Comparison of ENCODE assay signal across 9 mouse cellular contexts in the genomic region with DNA sequence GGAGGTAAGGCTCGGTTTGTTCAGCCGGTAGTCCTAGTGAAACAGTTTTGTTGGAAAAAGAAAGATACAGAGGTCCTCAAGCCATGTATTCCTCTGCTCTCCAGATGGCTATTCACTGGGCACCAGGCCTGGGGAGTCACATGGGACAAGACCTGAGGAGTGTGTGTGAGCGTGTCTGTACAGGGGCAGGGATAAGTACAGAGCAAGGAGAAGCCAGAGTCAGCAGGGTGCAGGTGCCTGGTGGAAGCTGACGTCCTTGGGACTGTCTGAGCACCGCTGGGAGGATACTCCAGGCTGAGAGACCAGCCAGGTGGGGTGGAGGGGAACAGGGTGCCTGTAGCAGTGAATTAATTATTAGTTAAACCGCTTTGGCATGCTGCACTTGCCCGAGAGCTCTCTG. TPM values are rescaled to one million over a fixed set of nuclear protein-coding genes. Genes with fewer than 3 reads are reported as not detected.
DNase-seq lines count a peak whose midpoint lies in the region; ATAC-seq and TF ChIP-seq lines count a peak whose summit lies in the region.
"Had no signal": no experiment of that assay in that cellular context is flagged by ENCODE, and none has a peak within 500 bp of the region (broad histone marks: within the 10 kb centered on the region; RNA-seq: fewer than 3 reads in every experiment).

No protein-coding gene starts in this region.

- DNase-seq in lung, adult 2 months, result no peak
- DNase-seq in kidney, postnatal 0 days (ENCODE audit: low spot score), result peak; percentile 38
- no peak for DNase-seq in gastrocnemius, postnatal 14 days
- no peak for DNase-seq in spleen, postnatal 14 days (ENCODE audit: low spot score in 2 of 2)

- no peak for TF ChIP-seq CTCF in lung, adult 2 months (IDR thresholded peaks at IDR 0.05; ENCODE audit: insufficient read depth, low read length)
- TF ChIP-seq CTCF in kidney, postnatal 0 days (IDR thresholded peaks at IDR 0.05; ENCODE audit: low read depth), result no peak

- no peak overlapping the region for H3K4me3 ChIP-seq in lung, embryonic 15.5 days
- H3K4me3 ChIP-seq in lung, adult 2 months (replicated peaks; ENCODE audit: extremely low read depth, low read depth, low read length), result no peak overlapping the region
- H3K4me3 ChIP-seq in embryonic facial prominence, embryonic 15.5 days (replicated peaks), result no peak overlapping the region
- H3K4me3 ChIP-seq in kidney, postnatal 0 days (replicated peaks; ENCODE audit: low read depth, low read length), result no peak overlapping the region
- no peak overlapping the region for H3K4me3 ChIP-seq in neural tube, embryonic 15.5 days (replicated peaks)
- H3K4me3 ChIP-seq in liver, embryonic 12.5 days, result no peak overlapping the region

- peak overlapping the region; percentile 89 for H3K27ac ChIP-seq in lung, embryonic 15.5 days
- H3K27ac ChIP-seq in embryonic facial prominence, embryonic 15.5 days (replicated peaks), result 0 out of 2 replicates have a peak overlapping the region, but pooled peaks have one; percentile 18
- H3K27ac ChIP-seq in kidney, postnatal 0 days, result peak overlapping the region; percentile 89
- H3K27ac ChIP-seq in neural tube, embryonic 15.5 days (replicated peaks), result peak overlapping the region; percentile 78
- no peak overlapping the region for H3K27ac ChIP-seq in liver, embryonic 12.5 days
- H3K27ac ChIP-seq: macrophage had no signal

- H3K9me3 ChIP-seq in lung, embryonic 15.5 days, result no peaks in the 10 kb centered on the region
- H3K9me3 ChIP-seq in embryonic facial prominence, embryonic 15.5 days (replicated peaks), result no peaks in the 10 kb centered on the region
- H3K9me3 ChIP-seq in kidney, postnatal 0 days (replicated peaks; ENCODE audit: low read length), result no peaks in the 10 kb centered on the region
- no peaks in the 10 kb centered on the region for H3K9me3 ChIP-seq in neural tube, embryonic 15.5 days (replicated peaks)
- H3K9me3 ChIP-seq in liver, embryonic 12.5 days (replicated peaks), result no peaks in the 10 kb centered on the region

- WGBS in lung, embryonic 15.5 days, result 67% methylated on average over 7 of the region's 7 CpGs
- WGBS in lung, adult 2 months, result 68% methylated on average over 7 of the region's 7 CpGs
- 81% methylated on average over 7 of the region's 7 CpGs for WGBS in embryonic facial prominence, embryonic 15.5 days
- WGBS in kidney, postnatal 0 days, result 67% methylated on average over 7 of the region's 7 CpGs
- 73% methylated on average over 7 of the region's 7 CpGs for WGBS in neural tube, embryonic 15.5 days
- WGBS in liver, embryonic 12.5 days (ENCODE audit: insufficient replicate concordance), result 70% methylated on average over 7 of the region's 7 CpGs

- no peaks in the 10 kb centered on the region for H3K4me1 ChIP-seq in lung, embryonic 15.5 days
- no peaks in the 10 kb centered on the region for H3K4me1 ChIP-seq in lung, adult 2 months (ENCODE audit: control insufficient read depth, insufficient read depth, low read length)
- H3K4me1 ChIP-seq in embryonic facial prominence, embryonic 15.5 days, result no peaks in the 10 kb centered on the region
- peaks cover 21% of the 10 kb centered on the region; the same call in 1 of the 2 replicates for H3K4me1 ChIP-seq in kidney, postnatal 0 days (replicated peaks; ENCODE audit: insufficient read depth, low read length)
- H3K4me1 ChIP-seq in neural tube, embryonic 15.5 days, result peaks cover 27% of the 10 kb centered on the region
- H3K4me1 ChIP-seq in liver, embryonic 12.5 days, result peaks cover 5% of the 10 kb centered on the region; the same call in 1 of the 2 replicates

- ATAC-seq in lung, embryonic 15.5 days (ENCODE audit: borderline replicate concordance, extremely low read depth, low FRiP score, low TSS enrichment), result 0 out of 2 replicates have a peak, but pooled peaks have one; percentile 20
- ATAC-seq in embryonic facial prominence, embryonic 15.5 days (ENCODE audit: insufficient number of reproducible peaks, low FRiP score, low TSS enrichment, low read depth), result no peak
- peak; percentile 80 for ATAC-seq in kidney, postnatal 0 days (replicated peaks; ENCODE audit: low FRiP score, low read depth)
- ATAC-seq in neural tube, embryonic 15.5 days (ENCODE audit: low FRiP score), result no peak
- no peak for ATAC-seq in liver, embryonic 12.5 days

- intact Hi-C loops in gastrocnemius, postnatal 14 days (cut with DNase I; ENCODE audit: low total_unique reads), result no loop called here

- H3K27me3 ChIP-seq in lung, embryonic 15.5 days, result no peaks in the 10 kb centered on the region
- H3K27me3 ChIP-seq in embryonic facial prominence, embryonic 15.5 days, result no peaks in the 10 kb centered on the region
- H3K27me3 ChIP-seq in kidney, postnatal 0 days (ENCODE audit: insufficient read depth, low read length), result no peaks in the 10 kb centered on the region
- H3K27me3 ChIP-seq in neural tube, embryonic 15.5 days (replicated peaks), result no peaks in the 10 kb centered on the region
- peaks cover 5% of the 10 kb centered on the region; the same call in 1 of the 2 replicates for H3K27me3 ChIP-seq in liver, embryonic 12.5 days (replicated peaks)

- no peak overlapping the region for H3K9ac ChIP-seq in lung, embryonic 15.5 days
- H3K9ac ChIP-seq in embryonic facial prominence, embryonic 15.5 days, result no peak overlapping the region
- no peak overlapping the region for H3K9ac ChIP-seq in kidney, postnatal 0 days (ENCODE audit: low read depth, low read length)
- no peak overlapping the region for H3K9ac ChIP-seq in neural tube, embryonic 15.5 days (replicated peaks)
- no peak overlapping the region for H3K9ac ChIP-seq in liver, embryonic 12.5 days

- TF ChIP-seq POLR2A in lung, adult 2 months (IDR thresholded peaks at IDR 0.05; ENCODE audit: borderline replicate concordance, extremely low read depth, low read depth, low read length), result no peak

- H3K36me3 ChIP-seq in lung, embryonic 15.5 days, result no peaks in the 10 kb centered on the region
- no peaks in the 10 kb centered on the region for H3K36me3 ChIP-seq in embryonic facial prominence, embryonic 15.5 days
- H3K36me3 ChIP-seq in kidney, postnatal 0 days (ENCODE audit: insufficient read depth, low read length), result 0 out of 2 replicates have a peak, but pooled peaks cover 4% of the 10 kb centered on the region
- H3K36me3 ChIP-seq in neural tube, embryonic 15.5 days, result no peaks in the 10 kb centered on the region
- H3K36me3 ChIP-seq in liver, embryonic 12.5 days, result no peaks in the 10 kb centered on the region

- H3K4me2 ChIP-seq in lung, embryonic 15.5 days, result no peak overlapping the region
- H3K4me2 ChIP-seq in embryonic facial prominence, embryonic 15.5 days (replicated peaks), result no peak overlapping the region
- H3K4me2 ChIP-seq in kidney, postnatal 0 days (ENCODE audit: low read length), result no peak overlapping the region
- no peak overlapping the region for H3K4me2 ChIP-seq in neural tube, embryonic 15.5 days
- H3K4me2 ChIP-seq in liver, embryonic 12.5 days, result no peak overlapping the region

RNA-seq across cellular contexts. Expression of a gene that starts 10.7 kb away (rescaled TPM):
- polyA plus RNA-seq in lung, embryonic 15.5 days (2015; fragmentation: Nextera tagmentation; extraction: Ambion mirVana), result 82.9 and 86.7 TPM in 2 replicates
- polyA plus RNA-seq in lung, adult 2 months (2012; rRNA removed), result 31.6 and 35.1 TPM in 2 replicates
- polyA plus RNA-seq in embryonic facial prominence, embryonic 15.5 days (2015; fragmentation: Nextera tagmentation; extraction: Ambion mirVana), result 77.4 and 86.8 TPM in 2 replicates
- 57.6 and 67.3 TPM in 2 replicates for polyA plus RNA-seq in kidney, postnatal 0 days (2015; fragmentation: Nextera tagmentation; extraction: Ambion mirVana)
- 62.0 and 66.0 TPM in 2 replicates for polyA plus RNA-seq in neural tube, embryonic 15.5 days (2015; fragmentation: Nextera tagmentation; extraction: Ambion mirVana)
- 67.8 and 70.7 TPM in 2 replicates for polyA plus RNA-seq in liver, embryonic 12.5 days (2016; fragmentation: Nextera tagmentation; extraction: Ambion mirVana)
- total RNA-seq in gastrocnemius, postnatal 14 days (2021), result 10 to 100 TPM; 20.0 to 20.6 TPM

RNA-seq across cellular contexts. Expression of a gene that starts 13.6 kb away (rescaled TPM):
- 32.4 and 36.1 TPM in 2 replicates for polyA plus RNA-seq in lung, embryonic 15.5 days (2015; fragmentation: Nextera tagmentation; extraction: Ambion mirVana)
- 3.5 and 9.0 TPM in 2 replicates for polyA plus RNA-seq in lung, adult 2 months (2012; rRNA removed)
- 23.8 and 26.6 TPM in 2 replicates for polyA plus RNA-seq in embryonic facial prominence, embryonic 15.5 days (2015; fragmentation: Nextera tagmentation; extraction: Ambion mirVana)
- polyA plus RNA-seq in kidney, postnatal 0 days (2015; fragmentation: Nextera tagmentation; extraction: Ambion mirVana), result 129 and 141 TPM in 2 replicates
- polyA plus RNA-seq in neural tube, embryonic 15.5 days (2015; fragmentation: Nextera tagmentation; extraction: Ambion mirVana), result 16.9 and 19.5 TPM in 2 replicates
- 5.1 and 5.2 TPM in 2 replicates for polyA plus RNA-seq in liver, embryonic 12.5 days (2016; fragmentation: Nextera tagmentation; extraction: Ambion mirVana)
- 10 to 100 TPM; 16.0 to 18.2 TPM for total RNA-seq in gastrocnemius, postnatal 14 days (2021)
- polyA plus RNA-seq: macrophage had no signal

Comparison
In these comparisons a context has a peak if more than half of its experiments do, and no peak if none do; other contexts are left out.
1. ATAC-seq: peak in lung, embryonic 15.5 days (single experiment) and kidney, postnatal 0 days (single experiment); none in embryonic facial prominence, embryonic 15.5 days (single experiment), neural tube, embryonic 15.5 days (single experiment) and liver, embryonic 12.5 days (single experiment).